Mouse (Mus musculus): ENCODE measurements at regions not wholly inside any gene's neighbourhood (a gene's known extent, or its start where the extent isn't known, plus 50 kb on each side); places are given as distances from the start of the nearest gene placed in this dataset.

- H3K4me3 ChIP-seq (ENCODE audit: extremely low read depth, insufficient read depth, insufficient read length): no peak overlapping the region
- H3K27ac ChIP-seq (ENCODE audit: insufficient read depth, low read length): no peak overlapping the region
- peaks cover 10% of the 10 kb centered on the region; the same call in 1 of the 2 replicates for H3K4me1 ChIP-seq (ENCODE audit: control insufficient read depth, insufficient read depth, insufficient read length)
- DNase-seq (ENCODE audit: low read depth in 1 of 2, low spot score in 2 of 2): no peak
- no peaks in the 10 kb centered on the region for H3K36me3 ChIP-seq (ENCODE audit: control insufficient read depth, insufficient read depth, low read length)
- WGBS: 57% methylated on average over 5 of the region's 5 CpGs
- TF ChIP-seq POLR2A (IDR thresholded peaks at IDR 0.05; ENCODE audit: low read depth, low read length) (no peak), CTCF (IDR thresholded peaks at IDR 0.05; ENCODE audit: extremely low read depth, insufficient read depth, insufficient read length, insufficient replicate concordance) (no peak)
- H3K27me3 ChIP-seq (ENCODE audit: control insufficient read depth, insufficient read depth, low read length): no peaks in the 10 kb centered on the region
Measured at GRCm38 (mm10) chr8:10853901-10854300, 154.4 kb downstream of the Irs2 start.

GRCm38 (mm10) chr8:10849916-10850315 lies 158.3 kb downstream of the Irs2 start:
- H3K27ac ChIP-seq (ENCODE audit: insufficient read depth, low read length): no peak overlapping the region
- TF ChIP-seq CTCF (IDR thresholded peaks at IDR 0.05; ENCODE audit: extremely low read depth, insufficient read depth, insufficient read length, insufficient replicate concordance) (no peak), POLR2A (IDR thresholded peaks at IDR 0.05; ENCODE audit: low read depth, low read length) (no peak)
- H3K36me3 ChIP-seq (ENCODE audit: control insufficient read depth, insufficient read depth, low read length): no peaks in the 10 kb centered on the region
- no peak overlapping the region for H3K4me3 ChIP-seq (ENCODE audit: extremely low read depth, insufficient read depth, insufficient read length)
- 89% methylated on average over 7 of the region's 7 CpGs for WGBS
- H3K27me3 ChIP-seq (ENCODE audit: control insufficient read depth, insufficient read depth, low read length): no peaks in the 10 kb centered on the region
- no peak for DNase-seq (ENCODE audit: low read depth in 1 of 2, low spot score in 2 of 2)
- peaks cover 2% of the 10 kb centered on the region; the same call in 1 of the 2 replicates for H3K4me1 ChIP-seq (ENCODE audit: control insufficient read depth, insufficient read depth, insufficient read length)

GRCm38 (mm10) chr8:10845607-10846006 lies 162.7 kb downstream of the Irs2 start:
- Histone ChIP-seq H3K4me3 (ENCODE audit: extremely low read depth, insufficient read depth, insufficient read length) (no peak overlapping the region), H3K36me3 (ENCODE audit: control insufficient read depth, insufficient read depth, low read length) (no peaks in the 10 kb centered on the region), H3K4me1 (ENCODE audit: control insufficient read depth, insufficient read depth, insufficient read length) (peaks cover 4% of the 10 kb centered on the region; the same call in 1 of the 2 replicates), H3K27me3 (ENCODE audit: control insufficient read depth, insufficient read depth, low read length) (no peaks in the 10 kb centered on the region), H3K27ac (ENCODE audit: insufficient read depth, low read length) (no peak overlapping the region)
- 4% methylated on average over 6 of the region's 6 CpGs for WGBS
- no peak for TF ChIP-seq CTCF (IDR thresholded peaks at IDR 0.05; ENCODE audit: extremely low read depth, insufficient read depth, insufficient read length, insufficient replicate concordance)
- TF ChIP-seq POLR2A (IDR thresholded peaks at IDR 0.05; ENCODE audit: low read depth, low read length): no peak
- no peak for DNase-seq (ENCODE audit: low read depth in 1 of 2, low spot score in 2 of 2)

- TF ChIP-seq CTCF (IDR thresholded peaks at IDR 0.05; ENCODE audit: extremely low read depth, insufficient read depth, insufficient read length, insufficient replicate concordance) (no peak), POLR2A (IDR thresholded peaks at IDR 0.05; ENCODE audit: low read depth, low read length) (no peak)
- 66% methylated on average over 12 of the region's 12 CpGs for WGBS
Measured at GRCm38 (mm10) chr8:10840853-10841531, 167.3 kb downstream of the Irs2 start.

GRCm38 (mm10) chr8:10840044-10840443 lies 168.2 kb downstream of the Irs2 start:
- Histone ChIP-seq H3K4me1 (ENCODE audit: control insufficient read depth, insufficient read depth, insufficient read length) (peaks cover 11% of the 10 kb centered on the region), H3K36me3 (ENCODE audit: control insufficient read depth, insufficient read depth, low read length) (no peaks in the 10 kb centered on the region), H3K27me3 (ENCODE audit: control insufficient read depth, insufficient read depth, low read length) (no peaks in the 10 kb centered on the region), H3K4me3 (ENCODE audit: extremely low read depth, insufficient read depth, insufficient read length) (no peak overlapping the region), H3K27ac (ENCODE audit: insufficient read depth, low read length) (no peak overlapping the region)
- no peak for DNase-seq (ENCODE audit: low read depth in 1 of 2, low spot score in 2 of 2)
- TF ChIP-seq CTCF (IDR thresholded peaks at IDR 0.05; ENCODE audit: extremely low read depth, insufficient read depth, insufficient read length, insufficient replicate concordance) (no peak), POLR2A (IDR thresholded peaks at IDR 0.05; ENCODE audit: low read depth, low read length) (no peak)
- WGBS: 84% methylated on average over 1 of the region's 1 CpGs

More at GRCm38 (mm10) chr8:10840853-10841531, 167.3 kb downstream of the Irs2 start:
- Histone ChIP-seq H3K4me3 (ENCODE audit: extremely low read depth, insufficient read depth, insufficient read length) (no peak overlapping the region), H3K27ac (ENCODE audit: insufficient read depth, low read length) (no peak overlapping the region), H3K27me3 (ENCODE audit: control insufficient read depth, insufficient read depth, low read length) (no peaks in the 10 kb centered on the region), H3K4me1 (ENCODE audit: control insufficient read depth, insufficient read depth, insufficient read length) (peaks cover 7% of the 10 kb centered on the region; the same call in 1 of the 2 replicates), H3K36me3 (ENCODE audit: control insufficient read depth, insufficient read depth, low read length) (no peaks in the 10 kb centered on the region)
- peak in 1 of 2 experiments; percentile 9 for DNase-seq (ENCODE audit: low read depth in 1 of 2, low spot score in 2 of 2)

GRCm38 (mm10) chr8:10835054-10835453 lies 173.2 kb downstream of the Irs2 start:
- no peak for TF ChIP-seq POLR2A (IDR thresholded peaks at IDR 0.05; ENCODE audit: low read depth, low read length)
- no peak for TF ChIP-seq CTCF (IDR thresholded peaks at IDR 0.05; ENCODE audit: extremely low read depth, insufficient read depth, insufficient read length, insufficient replicate concordance)
- H3K27ac ChIP-seq (ENCODE audit: insufficient read depth, low read length): no peak overlapping the region

GRCm38 (mm10) chr8:10831864-10832263 lies 176.4 kb downstream of the Irs2 start:
- Histone ChIP-seq H3K36me3 (ENCODE audit: control insufficient read depth, insufficient read depth, low read length) (no peaks in the 10 kb centered on the region), H3K27ac (ENCODE audit: insufficient read depth, low read length) (peak overlapping the region; percentile 88), H3K27me3 (ENCODE audit: control insufficient read depth, insufficient read depth, low read length) (no peaks in the 10 kb centered on the region), H3K4me3 (ENCODE audit: extremely low read depth, insufficient read depth, insufficient read length) (no peak overlapping the region), H3K4me1 (ENCODE audit: control insufficient read depth, insufficient read depth, insufficient read length) (peaks cover 21% of the 10 kb centered on the region)
- TF ChIP-seq POLR2A (IDR thresholded peaks at IDR 0.05; ENCODE audit: low read depth, low read length): no peak
- no peak for TF ChIP-seq CTCF (IDR thresholded peaks at IDR 0.05; ENCODE audit: extremely low read depth, insufficient read depth, insufficient read length, insufficient replicate concordance)
- WGBS: 21% methylated on average over 7 of the region's 7 CpGs
- peak; percentile 26 to 44 for DNase-seq (ENCODE audit: low read depth in 1 of 2, low spot score in 2 of 2)

More at GRCm38 (mm10) chr8:10835054-10835453, 173.2 kb downstream of the Irs2 start:
- Histone ChIP-seq H3K36me3 (ENCODE audit: control insufficient read depth, insufficient read depth, low read length) (no peaks in the 10 kb centered on the region), H3K4me1 (ENCODE audit: control insufficient read depth, insufficient read depth, insufficient read length) (peaks cover 21% of the 10 kb centered on the region), H3K27me3 (ENCODE audit: control insufficient read depth, insufficient read depth, low read length) (no peaks in the 10 kb centered on the region), H3K4me3 (ENCODE audit: extremely low read depth, insufficient read depth, insufficient read length) (no peak overlapping the region)
- WGBS: 41% methylated on average over 6 of the region's 6 CpGs
- no peak for DNase-seq (ENCODE audit: low read depth in 1 of 2, low spot score in 2 of 2)
